Mouse (Mus musculus) midbrain, embryonic 15.5 days (tissue): ENCODE data around the gene Fbxo34. TPM values are rescaled to one million over a fixed set of nuclear protein-coding genes. Genes with fewer than 3 reads are reported as not detected.
"Not testable (repeated sequence)": the region's sequence is repeated elsewhere in the genome, so short reads cannot be mapped to it uniquely, and the experiment has no call there.

Source experiments
- ATAC-seq: fragments of 200-750 bp; cut with Nextera tagmentation; replicated peaks from 2 replicates; pipeline ENCODE4 v1.8.0; 2017; ENCODE audit warnings: moderate TSS enrichment
- H3K27ac ChIP-seq: fragments of 300-500 bp; sonication (generic); 2 replicates; pipeline ENCODE4 v1.5.1; 2015; ENCODE audit warnings: mild to moderate bottlenecking, inconsistent platforms
- H3K27me3 ChIP-seq: fragments of 300-500 bp; sonication (generic); replicated peaks from 2 replicates; pipeline ENCODE4 v1.6.1; 2015; ENCODE audit warnings: inconsistent platforms
- H3K36me3 ChIP-seq: fragments of 300-500 bp; sonication (generic); replicated peaks from 2 replicates; pipeline ENCODE4 v1.6.1; 2015; ENCODE audit warnings: inconsistent platforms
- H3K4me1 ChIP-seq: fragments of 300-500 bp; sonication (generic); 2 replicates; pipeline ENCODE4 v1.6.1; 2015; ENCODE audit warnings: inconsistent platforms
- H3K4me2 ChIP-seq: fragments of 300-500 bp; sonication (generic); 2 replicates; pipeline ENCODE4 v1.6.1; 2015; ENCODE audit warnings: inconsistent platforms, mild to moderate bottlenecking, moderate library complexity
- H3K4me3 ChIP-seq: fragments of 300-500 bp; sonication (generic); 2 replicates; pipeline ENCODE4 v1.5.1; 2015; ENCODE audit warnings: mild to moderate bottlenecking, inconsistent platforms
- H3K9ac ChIP-seq: fragments of 300-500 bp; sonication (generic); 2 replicates; pipeline ENCODE4 v1.6.1; 2015; ENCODE audit warnings: mild to moderate bottlenecking, inconsistent platforms
- H3K9me3 ChIP-seq: fragments of 300-500 bp; sonication (generic); 2 replicates; pipeline ENCODE4 v1.6.1; 2016; ENCODE audit warnings: inconsistent platforms
- WGBS: fragments of 180-500 bp; shearing (Covaris S2); methylation state at CpG from one replicate; pipeline ENCODE4 v1.1.7; 2015; ENCODE audit warnings: mixed read lengths; 5-methylcytosine and 5-hydroxymethylcytosine counted together
- polyA plus RNA-seq: library from polyadenylated mRNA; unstranded; fragments of >200 nt; fragmentation: Nextera tagmentation; extraction: Ambion mirVana; gene quantifications from 2 replicates; pipeline ENCODE4 v1.2.1, GENCODE M21; 2015

The Fbxo34 gene
- polyA plus RNA-seq, 1 experiment from 2014 or later, result 31.9 TPM

DNA sequence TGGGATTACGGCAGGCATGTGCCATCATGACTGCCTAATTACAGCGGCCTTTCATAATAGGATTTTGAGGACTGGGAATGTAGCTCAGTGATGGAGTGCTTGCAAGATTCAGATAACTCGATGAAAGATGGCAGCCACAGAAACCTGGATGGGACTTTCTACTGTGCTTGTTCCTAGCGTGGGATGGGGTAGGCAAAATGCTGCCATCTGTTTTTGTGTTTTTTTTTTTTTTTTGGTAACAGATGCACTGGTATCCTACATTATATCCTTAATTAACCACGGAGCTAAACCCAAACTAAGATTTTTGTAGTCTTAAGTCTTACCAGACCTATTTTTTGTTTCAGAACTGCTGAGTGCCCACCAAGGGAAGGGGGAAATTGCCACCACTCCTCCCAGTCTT, 75.6 kb downstream of the Fbxo34 start:
- H3K4me3 ChIP-seq, result no peak overlapping the region
- H3K4me1 ChIP-seq, result no peaks in the 10 kb centered on the region
- H3K27ac ChIP-seq, result no peak overlapping the region
- H3K9ac ChIP-seq, result no peak overlapping the region
- H3K36me3 ChIP-seq, result no peaks in the 10 kb centered on the region
- H3K9me3 ChIP-seq, result no peaks in the 10 kb centered on the region
- ATAC-seq, result no peak
- H3K4me2 ChIP-seq, result no peak overlapping the region
- 78% methylated on average over 5 of the region's 5 CpGs for WGBS
- no peaks in the 10 kb centered on the region for H3K27me3 ChIP-seq

DNA sequence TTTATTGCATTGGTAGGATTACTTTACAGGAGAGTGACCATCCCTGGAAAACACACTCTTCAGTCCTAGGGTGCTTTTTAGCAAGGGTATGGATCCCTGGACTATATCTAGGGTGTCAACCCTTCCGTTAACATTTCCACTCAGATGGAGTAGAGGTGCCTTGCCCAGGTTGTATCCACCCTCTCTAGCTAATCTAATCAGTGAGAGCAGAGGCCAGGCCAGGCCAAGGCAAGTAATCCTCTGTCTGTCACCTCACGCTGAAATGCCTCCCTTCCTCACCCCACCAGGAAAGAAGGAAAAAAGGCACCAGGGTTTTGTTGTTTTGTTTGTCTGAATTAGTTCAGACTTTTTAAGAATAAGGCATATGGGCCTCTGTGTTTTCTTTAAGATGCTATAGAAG, 77.6 kb downstream of the Fbxo34 start:
- H3K9me3 ChIP-seq, result no peaks in the 10 kb centered on the region
- H3K4me2 ChIP-seq, result no peak overlapping the region
- no peak overlapping the region for H3K4me3 ChIP-seq
- no peaks in the 10 kb centered on the region for H3K4me1 ChIP-seq
- peaks cover 6% of the 10 kb centered on the region; the same call in 1 of the 2 replicates for H3K36me3 ChIP-seq
- no peak overlapping the region for H3K27ac ChIP-seq
- H3K9ac ChIP-seq, result no peak overlapping the region
- no peak for ATAC-seq
- WGBS, result 93% methylated on average over 2 of the region's 2 CpGs
- H3K27me3 ChIP-seq, result no peaks in the 10 kb centered on the region

DNA sequence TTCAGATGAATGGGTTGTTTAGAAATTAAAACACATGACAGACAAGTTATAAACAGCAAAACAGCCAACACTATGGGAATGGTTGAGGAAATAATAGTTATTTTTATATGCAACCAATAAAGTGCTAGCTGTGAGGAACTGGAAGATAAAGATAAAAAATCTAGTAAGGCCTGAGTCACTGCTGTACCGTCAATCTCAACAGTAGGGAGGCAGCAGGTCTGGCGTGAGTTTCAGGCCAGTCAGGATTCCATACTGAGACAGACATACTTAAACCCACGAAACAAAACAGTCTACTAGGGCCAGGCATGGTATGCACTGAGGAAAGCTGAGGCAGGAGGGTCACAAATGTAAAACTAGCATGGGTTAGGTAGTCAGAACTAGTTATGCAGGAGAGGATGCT, 78.1 kb downstream of the Fbxo34 start:
- ATAC-seq, result no peak
- Histone ChIP-seq H3K4me3 (no peak overlapping the region), H3K36me3 (peaks cover 6% of the 10 kb centered on the region; the same call in 1 of the 2 replicates), H3K4me1 (no peaks in the 10 kb centered on the region), H3K27ac (no peak overlapping the region), H3K4me2 (no peak overlapping the region), H3K27me3 (no peaks in the 10 kb centered on the region), H3K9ac (no peak overlapping the region), H3K9me3 (no peaks in the 10 kb centered on the region)
- 83% methylated on average over 3 of the region's 3 CpGs for WGBS

DNA sequence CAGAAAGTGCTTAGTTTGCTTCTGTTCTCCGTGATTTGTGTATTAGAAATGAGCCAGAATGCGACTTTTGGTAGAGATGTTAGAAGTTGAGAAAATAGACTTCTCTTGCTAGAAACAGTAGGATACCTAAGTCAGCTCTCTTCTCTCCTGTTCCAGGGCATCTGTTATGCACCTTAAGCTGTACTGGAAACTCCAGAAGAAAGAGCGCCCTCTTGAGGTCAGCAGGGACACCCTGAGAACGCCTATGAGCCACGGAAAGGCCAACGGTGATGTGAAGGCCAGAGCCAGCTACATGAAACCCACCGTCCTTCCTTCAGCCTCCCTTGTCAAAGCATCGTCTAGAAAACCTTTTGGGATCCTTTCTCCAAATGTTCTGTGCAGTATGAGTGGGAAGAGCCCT, 78.8 kb downstream of the Fbxo34 start:
- H3K27ac ChIP-seq, result no peak overlapping the region
- ATAC-seq, result no peak
- H3K9me3 ChIP-seq, result no peaks in the 10 kb centered on the region
- 44% methylated on average over 8 of the region's 8 CpGs for WGBS
- H3K36me3 ChIP-seq, result peaks cover 6% of the 10 kb centered on the region; the same call in 1 of the 2 replicates
- H3K27me3 ChIP-seq, result no peaks in the 10 kb centered on the region
- H3K4me3 ChIP-seq, result no peak overlapping the region
- H3K4me1 ChIP-seq, result no peaks in the 10 kb centered on the region
- H3K9ac ChIP-seq, result no peak overlapping the region
- H3K4me2 ChIP-seq, result no peak overlapping the region

DNA sequence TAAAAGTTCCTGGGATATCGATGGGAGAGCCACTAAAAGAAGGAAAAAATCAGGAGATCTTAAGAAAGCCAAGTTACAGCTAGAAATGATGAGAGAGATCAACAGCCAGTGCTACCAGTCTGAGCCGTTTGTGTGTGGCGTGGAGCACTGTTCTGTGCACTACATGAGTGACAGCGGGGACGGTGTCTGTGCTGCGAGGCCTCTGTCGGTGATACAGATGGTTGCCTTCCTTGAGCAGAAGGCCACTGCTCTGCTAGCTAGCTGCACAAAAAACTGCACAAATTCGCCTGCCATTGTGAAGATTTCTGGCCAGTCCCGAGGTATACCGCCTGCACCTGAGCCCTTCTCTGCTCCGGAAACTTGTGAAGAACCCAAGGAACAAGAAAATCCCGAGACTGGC, 79.4 kb downstream of the Fbxo34 start:
- H3K27me3 ChIP-seq, H3K36me3 ChIP-seq, H3K27ac ChIP-seq, H3K9me3 ChIP-seq, H3K9ac ChIP-seq, ATAC-seq, H3K4me3 ChIP-seq, H3K4me1 ChIP-seq, H3K4me2 ChIP-seq: not testable (repeated sequence)
- WGBS, result 93% methylated on average over 12 of the region's 12 CpGs

DNA sequence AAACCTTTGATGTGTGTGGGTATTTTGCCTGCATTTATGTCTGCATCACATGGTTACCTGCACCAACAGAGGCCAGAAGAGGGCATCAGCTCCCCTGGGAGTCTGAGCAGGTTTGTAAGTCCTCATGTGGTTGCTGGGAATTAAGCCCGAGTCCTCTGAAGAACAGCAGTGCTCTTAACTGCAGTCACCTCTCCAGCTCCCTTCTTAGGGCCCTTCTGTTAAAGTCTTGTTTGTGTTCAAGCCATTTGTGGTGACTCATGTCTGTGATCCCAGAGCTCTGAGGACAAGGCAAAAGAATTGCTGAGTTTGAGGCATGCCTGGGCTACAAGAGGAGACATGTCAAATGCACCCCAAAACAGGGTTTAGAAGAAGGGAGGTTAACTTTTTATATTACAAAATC, 82.3 kb downstream of the Fbxo34 start:
- H3K4me3 ChIP-seq, result no peak overlapping the region
- no peaks in the 10 kb centered on the region for H3K4me1 ChIP-seq
- H3K27ac ChIP-seq, result no peak overlapping the region
- no peak overlapping the region for H3K4me2 ChIP-seq
- ATAC-seq, result no peak
- peaks cover 6% of the 10 kb centered on the region; the same call in 1 of the 2 replicates for H3K36me3 ChIP-seq
- WGBS, result 85% methylated on average over 1 of the region's 1 CpGs
- H3K27me3 ChIP-seq, result no peaks in the 10 kb centered on the region
- no peaks in the 10 kb centered on the region for H3K9me3 ChIP-seq
- no peak overlapping the region for H3K9ac ChIP-seq

DNA sequence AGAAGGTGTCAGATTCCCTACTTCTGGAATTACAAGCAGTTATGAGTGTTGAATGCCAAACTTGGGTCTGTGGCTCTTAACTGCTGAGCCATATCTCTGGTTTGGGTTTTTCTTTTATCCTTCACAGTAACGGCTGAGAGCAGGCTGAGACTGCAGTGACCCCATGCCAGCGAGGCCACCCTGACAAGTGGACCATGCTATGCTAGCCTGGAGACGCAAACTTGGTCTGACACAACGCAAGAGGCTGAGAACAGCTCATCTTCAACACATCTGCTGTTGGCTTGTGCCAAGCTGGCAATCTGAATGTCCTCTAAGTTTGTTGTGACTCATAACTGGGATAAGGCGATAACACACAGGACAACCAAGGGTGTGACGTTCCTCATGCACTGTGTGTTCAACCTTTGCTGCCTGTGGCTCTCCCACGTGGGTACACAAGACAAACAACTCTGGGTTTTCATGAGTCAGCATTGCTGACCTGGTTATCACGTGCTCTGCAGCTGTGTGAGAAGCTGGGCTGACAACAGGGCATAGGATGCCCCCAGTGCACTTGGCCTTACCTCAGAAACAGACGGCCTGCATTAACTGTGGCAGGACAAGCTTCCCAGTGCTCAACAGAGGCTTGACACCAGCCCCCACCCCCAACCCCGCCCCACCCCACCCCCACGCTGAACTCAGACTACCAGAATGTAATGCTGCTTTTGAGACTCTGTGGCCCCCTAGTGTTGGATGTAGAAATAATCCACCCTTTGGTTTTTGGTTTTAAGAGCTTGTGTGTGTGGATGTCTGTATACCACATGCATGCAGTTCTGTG, 83.3 kb downstream of the Fbxo34 start:
- Histone ChIP-seq H3K9me3 (no peaks in the 10 kb centered on the region), H3K4me3 (no peak overlapping the region), H3K27ac (no peak overlapping the region), H3K36me3 (peaks cover 6% of the 10 kb centered on the region; the same call in 1 of the 2 replicates), H3K9ac (no peak overlapping the region), H3K4me1 (no peaks in the 10 kb centered on the region), H3K27me3 (no peaks in the 10 kb centered on the region), H3K4me2 (no peak overlapping the region)
- WGBS, result 46% methylated on average over 11 of the region's 11 CpGs
- ATAC-seq, result peak; percentile 69

DNA sequence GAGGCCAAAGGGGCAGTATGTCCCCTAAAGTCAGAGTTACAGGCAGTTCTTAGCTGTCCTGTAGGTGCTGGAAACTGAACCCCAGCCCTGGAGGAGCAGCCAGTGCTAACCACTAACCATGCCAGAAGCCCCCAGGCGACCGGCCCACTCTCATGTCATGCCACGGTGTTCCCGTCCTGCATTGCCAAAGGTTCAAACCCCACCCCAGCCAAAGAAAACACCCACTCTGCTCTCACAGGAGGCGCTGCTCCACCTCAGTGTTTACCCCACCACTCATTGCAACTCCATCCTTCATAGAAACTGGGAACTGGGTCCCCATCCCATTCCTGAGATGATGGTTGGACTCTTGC, 83.9 kb downstream of the Fbxo34 start:
- H3K9me3 ChIP-seq, result no peaks in the 10 kb centered on the region
- H3K27me3 ChIP-seq, result no peaks in the 10 kb centered on the region
- H3K4me1 ChIP-seq, result no peaks in the 10 kb centered on the region
- WGBS, result 92% methylated on average over 5 of the region's 5 CpGs
- H3K4me3 ChIP-seq, result no peak overlapping the region
- H3K4me2 ChIP-seq, result no peak overlapping the region
- no peak overlapping the region for H3K9ac ChIP-seq
- peaks cover 6% of the 10 kb centered on the region; the same call in 1 of the 2 replicates for H3K36me3 ChIP-seq
- ATAC-seq, result peak; percentile 31
- no peak overlapping the region for H3K27ac ChIP-seq

DNA sequence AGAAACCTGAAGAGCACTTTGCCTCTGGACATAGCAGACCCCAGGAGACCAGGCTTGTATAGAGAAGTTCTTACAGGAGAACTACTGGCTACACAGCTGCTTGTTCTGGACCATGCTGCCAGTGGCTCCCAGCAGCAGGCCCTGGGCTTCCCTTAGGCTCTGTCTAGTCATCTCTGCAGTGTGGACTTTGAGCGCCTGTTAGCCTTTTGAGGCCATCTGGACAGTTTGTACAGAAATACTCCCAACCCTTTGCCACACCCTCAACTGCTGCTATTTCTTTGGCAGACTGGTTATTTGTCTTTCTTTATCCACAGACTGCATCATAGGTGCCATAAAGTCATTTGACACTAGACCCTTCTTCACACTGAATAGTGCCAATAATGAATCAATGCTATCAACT, 84.9 kb downstream of the Fbxo34 start:
- no peaks in the 10 kb centered on the region for H3K9me3 ChIP-seq
- H3K9ac ChIP-seq, result no peak overlapping the region
- no peaks in the 10 kb centered on the region for H3K27me3 ChIP-seq
- 96% methylated on average over 1 of the region's 1 CpGs for WGBS
- ATAC-seq, result no peak
- no peak overlapping the region for H3K4me2 ChIP-seq
- H3K36me3 ChIP-seq, result peaks cover 9% of the 10 kb centered on the region; the same call in 1 of the 2 replicates
- no peak overlapping the region for H3K4me3 ChIP-seq
- H3K4me1 ChIP-seq, result no peaks in the 10 kb centered on the region
- no peak overlapping the region for H3K27ac ChIP-seq

DNA sequence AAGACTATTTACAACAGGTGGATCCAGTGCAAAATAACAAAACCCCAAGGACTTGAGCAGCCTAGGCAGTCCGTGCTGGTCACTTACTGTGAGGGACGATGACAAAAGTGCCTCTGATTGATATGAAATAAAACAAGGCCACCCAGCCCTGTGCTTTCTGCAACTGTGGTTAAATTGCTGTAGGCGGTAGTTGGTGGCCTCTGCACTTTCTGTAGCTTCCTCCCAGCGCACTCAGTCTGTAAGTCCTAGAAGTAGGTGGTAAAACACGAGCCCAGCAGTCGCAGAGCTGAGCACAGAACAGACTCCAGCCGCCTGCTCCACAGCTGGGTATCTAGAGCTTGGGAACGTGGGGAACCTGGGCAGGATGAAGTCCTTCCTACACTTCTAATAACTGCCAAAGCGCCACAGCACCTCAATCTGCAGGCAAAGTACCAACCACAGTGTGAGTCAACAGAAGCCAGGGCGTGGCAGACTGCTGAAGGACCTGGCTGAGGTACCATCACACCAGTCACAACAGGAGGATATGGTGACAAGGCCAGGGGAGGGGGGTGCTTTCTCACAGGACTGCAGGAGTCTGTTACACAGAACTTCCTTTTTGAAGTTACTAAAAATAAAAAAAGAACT, 91.2 kb downstream of the Fbxo34 start:
- no peak overlapping the region for H3K27ac ChIP-seq
- no peaks in the 10 kb centered on the region for H3K9me3 ChIP-seq
- no peak overlapping the region for H3K4me3 ChIP-seq
- H3K27me3 ChIP-seq, result no peaks in the 10 kb centered on the region
- no peak overlapping the region for H3K4me2 ChIP-seq
- whole genome bisulfite sequencing, result 94% methylated on average over 10 of the region's 10 CpGs
- H3K9ac ChIP-seq, result no peak overlapping the region
- ATAC-seq, result no peak
- H3K36me3 ChIP-seq, result peaks cover 54% of the 10 kb centered on the region; the same call in 1 of the 2 replicates
- H3K4me1 ChIP-seq, result no peaks in the 10 kb centered on the region

DNA sequence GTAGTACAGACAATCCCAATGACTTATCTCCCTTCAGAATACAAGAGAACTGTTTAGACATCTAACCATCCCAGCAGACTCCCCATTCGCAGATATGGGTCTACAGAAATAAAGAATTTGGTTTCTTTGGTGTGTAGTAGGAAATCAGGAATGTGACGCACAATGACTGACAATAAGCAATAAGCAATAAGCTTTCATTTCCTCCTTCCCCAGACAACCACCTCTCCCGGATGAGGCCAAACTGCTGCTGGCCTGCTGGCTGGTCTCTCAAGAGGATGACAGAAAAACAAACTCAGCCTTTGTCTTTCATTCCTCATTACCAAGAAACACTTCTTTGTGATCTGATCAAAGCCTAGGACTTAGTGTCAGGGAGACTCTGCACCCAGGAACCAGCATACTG, 92.1 kb downstream of the Fbxo34 start:
- Histone ChIP-seq H3K27me3 (no peaks in the 10 kb centered on the region), H3K4me1 (no peaks in the 10 kb centered on the region), H3K4me2 (no peak overlapping the region), H3K9me3 (no peaks in the 10 kb centered on the region), H3K4me3 (no peak overlapping the region), H3K27ac (no peak overlapping the region), H3K9ac (no peak overlapping the region), H3K36me3 (peaks cover 62% of the 10 kb centered on the region; the same call in 1 of the 2 replicates)
- 90% methylated on average over 3 of the region's 3 CpGs for WGBS
- ATAC-seq, result no peak

DNA sequence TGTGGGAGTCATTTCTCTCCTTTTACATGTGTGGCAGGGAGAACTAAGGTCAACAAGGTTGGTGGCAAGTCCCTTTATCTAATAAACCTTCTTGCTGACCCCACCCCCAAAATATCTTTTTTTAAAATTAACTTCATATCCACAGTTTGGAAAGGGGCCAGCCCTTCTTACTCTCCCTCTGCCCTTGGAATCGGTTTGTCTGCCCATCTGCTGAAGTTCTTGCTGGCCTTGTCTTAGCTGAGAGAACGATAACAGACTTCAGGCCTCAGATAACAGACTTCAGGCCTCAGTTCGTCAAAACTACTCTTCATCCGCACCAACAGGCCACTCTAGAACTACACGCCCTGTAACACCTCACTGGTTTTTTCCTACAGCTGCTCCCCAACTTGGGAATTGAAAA, 94.1 kb downstream of the Fbxo34 start:
- Histone ChIP-seq H3K9ac (no peak overlapping the region), H3K27ac (no peak overlapping the region), H3K4me1 (no peaks in the 10 kb centered on the region), H3K4me2 (no peak overlapping the region), H3K27me3 (no peaks in the 10 kb centered on the region), H3K4me3 (no peak overlapping the region), H3K9me3 (no peaks in the 10 kb centered on the region), H3K36me3 (peaks cover 81% of the 10 kb centered on the region)
- ATAC-seq, result no peak
- WGBS, result 92% methylated on average over 5 of the region's 5 CpGs

DNA sequence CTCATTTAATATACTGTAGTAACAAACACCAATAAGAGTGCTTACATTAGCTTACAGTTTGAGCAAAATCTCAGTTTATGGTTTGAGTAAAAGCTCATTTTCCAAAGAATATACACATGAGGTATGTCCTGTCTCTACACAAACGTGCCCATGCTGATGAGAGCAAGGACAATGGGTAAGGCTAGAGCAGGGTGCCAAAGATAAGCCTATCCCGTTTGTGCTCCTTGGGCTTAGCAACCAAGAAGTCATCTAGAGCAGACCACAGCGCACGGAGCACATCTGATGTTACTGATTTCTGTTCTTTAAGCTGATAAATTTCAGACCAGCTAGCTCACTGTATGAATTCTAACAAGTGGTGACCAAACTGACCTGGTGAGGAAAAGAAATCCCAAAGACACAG, 94.7 kb downstream of the Fbxo34 start:
- Histone ChIP-seq H3K9me3 (no peaks in the 10 kb centered on the region), H3K9ac (no peak overlapping the region), H3K4me1 (no peaks in the 10 kb centered on the region), H3K36me3 (peaks cover 81% of the 10 kb centered on the region), H3K4me3 (no peak overlapping the region), H3K4me2 (no peak overlapping the region), H3K27ac (no peak overlapping the region), H3K27me3 (no peaks in the 10 kb centered on the region)
- no peak for ATAC-seq
- 95% methylated on average over 4 of the region's 4 CpGs for WGBS
